ENCODE assay signal across 10 mouse cellular contexts in genomic region chr19:53362967-53363366, GRCm38 (mm10). TPM values are rescaled to one million over a fixed set of nuclear protein-coding genes. Genes with fewer than 3 reads are reported as not detected.
A peak's percentile ranks its signal among the peaks of the same experiment; 100 is the strongest.
DNase-seq lines count a peak whose midpoint lies in the region; ATAC-seq lines count a peak whose summit lies in the region.
"Had no signal": no experiment of that assay in that cellular context is flagged by ENCODE, and none has a peak within 500 bp of the region (broad histone marks: within the 10 kb centered on the region; RNA-seq: fewer than 3 reads in every experiment).

No protein-coding gene starts in this region.

- H3K36me3 ChIP-seq in heart, embryonic 10.5 days, result 0 out of 2 replicates have a peak, but pooled peaks cover 3% of the 10 kb centered on the region
- H3K36me3 ChIP-seq in liver, embryonic 11.5 days (ENCODE audit: control insufficient read depth, insufficient read depth, low read length), result no peaks in the 10 kb centered on the region

- peak; percentile 34; the same call in 1 of the 2 replicates for ATAC-seq in liver, embryonic 11.5 days (replicated peaks; ENCODE audit: low FRiP score)

- 48% methylated on average over 2 of the region's 2 CpGs for WGBS in heart, embryonic 10.5 days
- WGBS in liver, embryonic 11.5 days, result 47% methylated on average over 2 of the region's 2 CpGs

- no peak overlapping the region for H3K4me2 ChIP-seq in liver, embryonic 11.5 days

- H3K27ac ChIP-seq in heart, embryonic 10.5 days, result no peak overlapping the region
- no peak overlapping the region for H3K27ac ChIP-seq in liver, embryonic 11.5 days (ENCODE audit: low read depth, low read length)

- no peaks in the 10 kb centered on the region for H3K27me3 ChIP-seq in heart, embryonic 10.5 days (ENCODE audit: insufficient read depth, poor library complexity, severe bottlenecking)
- no peaks in the 10 kb centered on the region for H3K27me3 ChIP-seq in liver, embryonic 11.5 days (replicated peaks; ENCODE audit: control insufficient read depth, insufficient read depth, low read length)

- no peaks in the 10 kb centered on the region for H3K9me3 ChIP-seq in heart, embryonic 10.5 days
- no peaks in the 10 kb centered on the region for H3K9me3 ChIP-seq in liver, embryonic 11.5 days (ENCODE audit: control insufficient read depth, low read length)

- H3K4me1 ChIP-seq in heart, embryonic 10.5 days, result peaks cover 25% of the 10 kb centered on the region
- H3K4me1 ChIP-seq in liver, embryonic 11.5 days (replicated peaks; ENCODE audit: control insufficient read depth, insufficient read depth, low read length), result 0 out of 2 replicates have a peak, but pooled peaks cover 6% of the 10 kb centered on the region

- peak; percentile 61 for DNase-seq in heart, postnatal 4 days
- DNase-seq in heart, embryonic 10.5 days (ENCODE audit: low spot score), result no peak
- DNase-seq in A20 (ENCODE audit: low read depth, low spot score) (peak; percentile 64), R1 (ENCODE audit: low read depth, low spot score) (peak; percentile 82)
- DNase-seq in liver, embryonic 11.5 days (ENCODE audit: low spot score), result no peak
- peak; percentile 31 to 59 for DNase-seq in thymus, postnatal 10 days (ENCODE audit: low spot score in 2 of 2)
- no peak for DNase-seq in right cerebral cortex, postnatal 25 days
- DNase-seq in kidney, adult 8-10 months, result no peak

- H3K4me3 ChIP-seq in heart, embryonic 10.5 days, result no peak overlapping the region
- no peak overlapping the region for H3K4me3 ChIP-seq in liver, embryonic 11.5 days (ENCODE audit: low read depth, low read length)

- H3K9ac ChIP-seq in liver, embryonic 11.5 days (ENCODE audit: low read depth, low read length), result no peak overlapping the region

RNA-seq across cellular contexts. Expression of gene Gm10197, which starts 8.6 kb away (rescaled TPM):
- total RNA-seq in heart, postnatal 4 days (2021), result not detected
- polyA plus RNA-seq in heart, embryonic 10.5 days (2016; fragmentation: Nextera tagmentation; extraction: Ambion mirVana), result not detected in 2 replicates
- polyA plus RNA-seq in liver, embryonic 11.5 days (2014; fragmentation: Nextera tagmentation; extraction: Ambion mirVana), result 3.3 TPM in 1 of 2 replicates, not detected in the other
- polyA plus RNA-seq: limb, embryonic 14.5 days; stomach, embryonic 16.5 days had no signal

RNA-seq across cellular contexts. Expression of gene Smndc1, which starts 27.4 kb away (rescaled TPM):
- total RNA-seq in heart, postnatal 4 days (2021), result 10 to 100 TPM; 43.2 to 48.2 TPM
- 27.6 and 31.7 TPM in 2 replicates for polyA plus RNA-seq in heart, embryonic 10.5 days (2016; fragmentation: Nextera tagmentation; extraction: Ambion mirVana)
- polyA plus RNA-seq in liver, embryonic 11.5 days (2014; fragmentation: Nextera tagmentation; extraction: Ambion mirVana), result 53.8 and 54.2 TPM in 2 replicates

RNA-seq across cellular contexts. Expression of gene Mxi1, which starts 52.6 kb away (rescaled TPM):
- 10 to 100 TPM; 26.1 to 27.1 TPM for total RNA-seq in heart, postnatal 4 days (2021)
- polyA plus RNA-seq in heart, embryonic 10.5 days (2016; fragmentation: Nextera tagmentation; extraction: Ambion mirVana), result 27.7 and 28.7 TPM in 2 replicates
- 34.3 and 42.6 TPM in 2 replicates for polyA plus RNA-seq in liver, embryonic 11.5 days (2014; fragmentation: Nextera tagmentation; extraction: Ambion mirVana)

Comparison
In these comparisons a context has a peak if more than half of its experiments do, and no peak if none do; other contexts are left out.
1. DNase-seq: peak in heart, postnatal 4 days (single experiment), A20 (single experiment), R1 (single experiment) and thymus, postnatal 10 days (2 of 2); none in heart, embryonic 10.5 days (single experiment), liver, embryonic 11.5 days (single experiment), right cerebral cortex, postnatal 25 days (single experiment) and kidney, adult 8-10 months (0 of 2).